Mouse (Mus musculus) CH12.LX (cell line): ENCODE results near the gene Map2k5. TPM values are rescaled to one million over a fixed set of nuclear protein-coding genes. Genes with fewer than 3 reads are reported as not detected.

Experiments
- DNase-seq: peaks from one replicate; pipeline ENCODE4 v3.0.0-alpha.2; 2013; ENCODE audit errors: extremely low read depth
- H3K27ac ChIP-seq: 2 replicates; pipeline ENCODE4 v1.5.1; 2012; ENCODE audit warnings: low read depth, mild to moderate bottlenecking, control low read depth, moderate library complexity; ENCODE audit not compliant: insufficient read depth
- H3K27me3 ChIP-seq: replicated peaks from 2 replicates; pipeline ENCODE3; 2012; ENCODE audit warnings: inconsistent platforms
- H3K36me3 ChIP-seq, 2 experiments: replicated peaks in 1 of 2; 2 replicates each; pipeline versions ENCODE3 to v1.6.1; 2012; ENCODE audit warnings: inconsistent platforms in 1 of 2, low read length in 1 of 2, mild to moderate bottlenecking in 1 of 2, mixed read lengths in 1 of 2, moderate library complexity in 1 of 2; ENCODE audit not compliant: control insufficient read depth in 1 of 2, insufficient read depth in 1 of 2
- H3K4me1 ChIP-seq, 2 experiments: 2 replicates each; pipeline ENCODE4 v1.6.1; 2012; ENCODE audit warnings: inconsistent platforms in 1 of 2, moderate library complexity in 1 of 2; ENCODE audit not compliant: insufficient read depth in 2 of 2, control insufficient read depth in 1 of 2
- H3K4me2 ChIP-seq: 2 replicates; pipeline ENCODE4 v1.6.1; 2012; ENCODE audit warnings: low read depth, mild to moderate bottlenecking, control low read depth; ENCODE audit not compliant: poor library complexity, insufficient read depth, severe bottlenecking
- H3K4me3 ChIP-seq, 3 experiments: fragments of 150-350 bp in 1 of 3; sonication (generic) in 1 of 3; replicated peaks in 1 of 3; 2 replicates each; pipeline versions ENCODE3 to v1.5.1; 2011 to 2012; ENCODE audit warnings: low read depth in 2 of 3, low read length in 2 of 3, mild to moderate bottlenecking in 2 of 3, moderate library complexity in 2 of 3, control low read depth in 1 of 3, improper control_type of control experiment in 1 of 3, inconsistent platforms in 1 of 3, mixed read lengths in 1 of 3; ENCODE audit not compliant: poor library complexity in 1 of 3
- H3K79me2 ChIP-seq: replicated peaks from 2 replicates; pipeline ENCODE4 v1.6.1; 2012; ENCODE audit warnings: mild to moderate bottlenecking, moderate library complexity; ENCODE audit not compliant: control insufficient read depth, poor library complexity, insufficient read depth, severe bottlenecking; ENCODE audit errors: extremely low read depth
- H3K9ac ChIP-seq: 2 replicates; pipeline ENCODE4 v1.6.1; 2012; ENCODE audit warnings: low read depth, mild to moderate bottlenecking, control low read depth, moderate library complexity; ENCODE audit not compliant: insufficient read depth
- H3K9me3 ChIP-seq: replicated peaks from 2 replicates; pipeline ENCODE3; 2012; ENCODE audit warnings: low read length, inconsistent platforms, mixed read lengths
- BHLHE40 ChIP-seq: IDR thresholded peaks from 2 replicates; pipeline ENCODE4 v1.6.1; 2011; ENCODE audit warnings: mild to moderate bottlenecking, low read depth, low read length, improper control_type of control experiment
- CTCF ChIP-seq, 2 experiments: IDR thresholded peaks in 1 of 2; conservative IDR thresholded peaks in 1 of 2; 2 replicates each; pipeline ENCODE4 v1.5.1; 2011 to 2012; ENCODE audit warnings: low read depth in 2 of 2, low read length in 2 of 2, improper control_type of control experiment in 1 of 2, inconsistent platforms in 1 of 2, mild to moderate bottlenecking in 1 of 2, moderate library complexity in 1 of 2
- E2F4 ChIP-seq: IDR thresholded peaks from 2 replicates; pipeline ENCODE4 v1.6.1; 2011; ENCODE audit warnings: low read depth, low read length, improper control_type of control experiment; ENCODE audit not compliant: insufficient replicate concordance
- ELF1 ChIP-seq: IDR thresholded peaks from 2 replicates; pipeline ENCODE4 v1.6.1; 2014; ENCODE audit warnings: low read depth, mild to moderate bottlenecking, inconsistent platforms, low read length, improper control_type of control experiment
- IRF4 ChIP-seq: IDR thresholded peaks from 2 replicates; pipeline ENCODE4 v1.6.1; 2014; ENCODE audit warnings: low read depth, mild to moderate bottlenecking, inconsistent platforms, low read length, improper control_type of control experiment
- KAT2A ChIP-seq: IDR thresholded peaks from 2 replicates; pipeline ENCODE4 v1.6.1; 2012; ENCODE audit warnings: low read length, improper control_type of control experiment, inconsistent platforms; ENCODE audit not compliant: insufficient replicate concordance
- MAFK ChIP-seq: IDR thresholded peaks from 2 replicates; pipeline ENCODE4 v1.6.1; 2011; ENCODE audit warnings: low read length, improper control_type of control experiment; ENCODE audit not compliant: insufficient replicate concordance
- MEF2A ChIP-seq: IDR thresholded peaks from 2 replicates; pipeline ENCODE4 v1.6.1; 2014; ENCODE audit warnings: low read depth, mild to moderate bottlenecking, inconsistent platforms, low read length, improper control_type of control experiment, borderline replicate concordance
- MXI1 ChIP-seq: IDR thresholded peaks from 2 replicates; pipeline ENCODE4 v1.6.1; 2011; ENCODE audit warnings: mild to moderate bottlenecking, low read depth, low read length, improper control_type of control experiment
- MYC ChIP-seq: IDR thresholded peaks from 2 replicates; pipeline ENCODE4 v1.6.1; 2011; ENCODE audit warnings: low read depth, mild to moderate bottlenecking, improper control_type of control experiment, low read length
- POLR2AphosphoS2 ChIP-seq: IDR thresholded peaks from 2 replicates; pipeline ENCODE4 v1.6.1; 2011; ENCODE audit warnings: low read depth, low read length, improper control_type of control experiment
- RAD21 ChIP-seq: IDR thresholded peaks from 2 replicates; pipeline ENCODE4 v1.6.1; 2011; ENCODE audit warnings: low read depth, mild to moderate bottlenecking, low read length, improper control_type of control experiment, moderate library complexity
- RCOR1 ChIP-seq: conservative IDR thresholded peaks from 2 replicates; pipeline ENCODE4 v1.6.1; 2012; ENCODE audit warnings: low read depth, mild to moderate bottlenecking, inconsistent platforms, low read length, improper control_type of control experiment
- SMC3 ChIP-seq: IDR thresholded peaks from 2 replicates; pipeline ENCODE4 v1.6.1; 2011; ENCODE audit warnings: low read depth, low read length, improper control_type of control experiment
- TBP ChIP-seq: conservative IDR thresholded peaks from 2 replicates; pipeline ENCODE4 v1.6.1; 2011; ENCODE audit warnings: low read depth, low read length, improper control_type of control experiment
- TCF12 ChIP-seq: IDR thresholded peaks from 2 replicates; pipeline ENCODE4 v1.6.1; 2014; ENCODE audit warnings: low read depth, mild to moderate bottlenecking, inconsistent platforms, low read length, improper control_type of control experiment
- USF2 ChIP-seq: conservative IDR thresholded peaks from 2 replicates; pipeline ENCODE4 v1.6.1; 2011; ENCODE audit warnings: low read depth, low read length, improper control_type of control experiment
- ZC3H11A ChIP-seq: IDR thresholded peaks from 2 replicates; pipeline ENCODE4 v1.6.1; 2012; ENCODE audit warnings: low read depth, mild to moderate bottlenecking, inconsistent platforms, low read length, improper control_type of control experiment
- ZNF384 ChIP-seq: IDR thresholded peaks from 2 replicates; pipeline ENCODE4 v1.6.1; 2012; ENCODE audit warnings: low read depth, low read length, improper control_type of control experiment, inconsistent platforms
- dilution Hi-C: fragments of 300-500 bp; cut with MboI; formaldehyde crosslinking; loops from 2 replicates; pipeline ENCODE4 v1.14.3; 2020; ENCODE audit warnings: low sequenced_read_pairs; ENCODE audit not compliant: extremely low pct_unique_long_range_greater_than_20kb, extremely low pct_ligation_motif_present
- in situ Hi-C: fragments of 300-500 bp; cut with MboI; formaldehyde crosslinking; loops from 3 replicates; pipeline ENCODE4 v1.14.3; 2019; ENCODE audit warnings: low sequenced_read_pairs, low pct_ligation_motif_present, low pct_unique_long_range_greater_than_20kb, mixed read lengths
- polyA plus RNA-seq: library from polyadenylated mRNA; unstranded; fragments of >175 nt; gene quantifications from 2 replicates; pipeline ENCODE4 v1.2.1, GENCODE M21; 2012; ENCODE audit warnings: low read depth; ENCODE audit not compliant: insufficient read length
- total RNA-seq, 2 experiments: library from RNA; depleted of rRNA; stranded (reverse); fragments of 300-350 nt in 1 of 2; fragments of >200 nt in 1 of 2; gene quantifications; 2 replicates each; pipeline ENCODE4 v1.2.3; 2012 to 2014

Gene Map2k5
- total and polyA plus RNA-seq, 3 experiments, result 10.8 to 22.6 (median 11.2) TPM

DNA sequence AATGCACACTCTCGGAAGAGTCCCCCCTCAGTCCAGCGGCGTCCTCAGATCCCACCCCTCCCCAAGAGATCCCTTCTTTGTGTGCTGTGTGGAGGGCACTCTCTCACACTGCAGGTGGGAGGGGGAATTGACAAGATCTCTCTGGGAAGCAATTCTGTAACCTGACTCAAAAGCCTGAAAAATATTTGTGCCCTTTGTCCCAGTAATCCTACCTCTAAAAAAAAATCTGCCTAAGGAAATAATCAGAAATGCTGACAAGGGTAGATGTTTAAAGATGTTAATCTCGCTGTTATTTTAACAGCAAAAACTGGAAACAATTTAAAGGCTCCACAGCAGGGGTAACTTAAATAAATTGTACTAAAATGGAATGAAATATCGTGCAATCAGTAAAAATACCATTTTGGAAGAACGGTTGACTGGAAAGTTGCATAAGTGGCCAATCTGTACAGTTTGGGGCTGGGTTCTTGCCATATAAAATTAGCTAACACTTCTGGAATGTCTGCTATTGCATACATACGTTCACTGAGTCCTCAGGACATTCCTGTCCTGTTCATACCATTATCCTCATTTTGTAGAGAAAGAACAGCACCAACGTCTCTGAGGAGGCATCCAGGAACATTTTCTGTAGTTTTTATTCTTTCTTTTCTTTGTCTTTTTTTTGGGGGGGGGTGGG, 255.4 kb downstream of the Map2k5 start:
- Histone ChIP-seq H3K4me1 (peaks cover 0 to 11% of the 10 kb centered on the region in 2 experiments; a peak in 2 of 4 replicates), H3K4me2 (no peak overlapping the region)
- in situ Hi-C loops, result no loop called here

DNA sequence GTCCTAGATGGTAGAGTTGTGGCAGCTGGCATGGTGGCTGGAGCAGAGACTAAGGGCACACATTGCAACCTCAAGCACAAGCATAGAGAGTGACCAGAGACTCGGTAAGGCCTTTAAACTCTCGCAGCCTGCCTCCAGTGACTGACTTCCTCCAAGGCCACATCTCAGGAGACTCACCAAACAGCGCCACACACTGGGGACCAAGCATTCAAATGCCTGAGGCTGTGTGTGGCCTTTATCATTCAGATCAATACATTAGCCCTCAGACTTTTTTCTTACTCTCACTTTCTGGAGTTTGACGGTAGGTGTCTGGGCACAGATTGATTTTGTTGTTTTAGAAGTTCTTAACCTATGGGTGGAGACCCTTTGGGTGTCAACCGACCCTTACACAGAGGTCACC, 259.3 kb downstream of the Map2k5 start:
- Histone ChIP-seq H3K4me2 (no peak overlapping the region), H3K27me3 (no peaks in the 10 kb centered on the region), H3K79me2 (no peaks in the 10 kb centered on the region), H3K27ac (no peak overlapping the region), H3K9ac (no peak overlapping the region), H3K4me1 (no peaks in the 10 kb centered on the region)
- in situ Hi-C loops, result loop anchor here (10.0 kb wide), 1 partner anchor 144 kb away; no protein-coding TSS in a partner anchor
- TF ChIP-seq RCOR1 (no peak), MYC (no peak), RAD21 (peak; percentile 27), TCF12 (no peak), MAFK (no peak), IRF4 (no peak), POLR2AphosphoS2 (no peak), ZNF384 (no peak), MXI1 (no peak), MEF2A (no peak), E2F4 (no peak), CTCF (conservative IDR thresholded peaks at IDR 0.05 in 1 of 2, IDR thresholded peaks at IDR 0.05 in 1 of 2; ENCODE audit: low read depth in 2 of 2, low read length in 2 of 2) (peak in 1 of 2 experiments; percentile 34; a peak in 1 of 4 replicates), USF2 (no peak), SMC3 (peak; percentile 26)
- TF ChIP-seq, all 38 proteins: peak for 3
- Histone ChIP-seq H3K36me3 (no peaks in the 10 kb centered on the region), H3K4me3 (no peak overlapping the region), H3K9me3 (no peaks in the 10 kb centered on the region)
- dilution Hi-C loops, result no loop called here
- DNase-seq, result no peak

More for the DNA sequence above, 255.4 kb downstream of the Map2k5 start:
- dilution Hi-C loops, result no loop called here
- H3K27ac ChIP-seq, result no peak overlapping the region
- no peak overlapping the region for H3K9ac ChIP-seq
- TF ChIP-seq E2F4 (no peak), KAT2A (no peak), RCOR1 (no peak), ELF1 (no peak), SMC3 (no peak), ZC3H11A (no peak), POLR2AphosphoS2 (no peak), BHLHE40 (no peak), MEF2A (no peak), TBP (no peak)
- H3K9me3 ChIP-seq, result no peaks in the 10 kb centered on the region
- H3K36me3 ChIP-seq, result no peaks in the 10 kb centered on the region
- H3K27me3 ChIP-seq, result no peaks in the 10 kb centered on the region
- no peak overlapping the region for H3K4me3 ChIP-seq
- no peak for DNase-seq
- no peaks in the 10 kb centered on the region for H3K79me2 ChIP-seq

Other genes starting within 250 kb of the Map2k5 start
- not detected in 2 replicates for gene Skor1, start 228.9 kb downstream of the Map2k5 start, total RNA-seq (2012; rRNA removed)
- gene Skor1, start 228.9 kb downstream of the Map2k5 start, total RNA-seq (2014; rRNA removed), result not detected in 2 replicates
- not detected in 2 replicates for gene Skor1, start 228.9 kb downstream of the Map2k5 start, polyA plus RNA-seq
- 12.7 and 13.8 TPM in 2 replicates for gene 2300009A05Rik, start 21.3 kb upstream of the Map2k5 start, total RNA-seq (2012; rRNA removed)
- 18.4 and 20.4 TPM in 2 replicates for gene 2300009A05Rik, start 21.3 kb upstream of the Map2k5 start, total RNA-seq (2014; rRNA removed)
- gene 2300009A05Rik, start 21.3 kb upstream of the Map2k5 start, polyA plus RNA-seq, result 9.6 and 13.0 TPM in 2 replicates
- gene Iqch, start 224.6 kb upstream of the Map2k5 start, total RNA-seq (2012; rRNA removed), result 0.04 TPM in 2 replicates
- gene Iqch, start 224.6 kb upstream of the Map2k5 start, total RNA-seq (2014; rRNA removed), result 0.08 and 0.15 TPM in 2 replicates
- 0.18 and 0.21 TPM in 2 replicates for gene Iqch, start 224.6 kb upstream of the Map2k5 start, polyA plus RNA-seq
- 14.3 and 14.5 TPM in 2 replicates for gene Aagab, start 224.8 kb upstream of the Map2k5 start, total RNA-seq (2012; rRNA removed)
- gene Aagab, start 224.8 kb upstream of the Map2k5 start, total RNA-seq (2014; rRNA removed), result 14.3 and 14.5 TPM in 2 replicates
- gene Aagab, start 224.8 kb upstream of the Map2k5 start, polyA plus RNA-seq, result 27.8 and 36.6 TPM in 2 replicates